ENCODE assay signal across 22 mouse cellular contexts in the genomic region with DNA sequence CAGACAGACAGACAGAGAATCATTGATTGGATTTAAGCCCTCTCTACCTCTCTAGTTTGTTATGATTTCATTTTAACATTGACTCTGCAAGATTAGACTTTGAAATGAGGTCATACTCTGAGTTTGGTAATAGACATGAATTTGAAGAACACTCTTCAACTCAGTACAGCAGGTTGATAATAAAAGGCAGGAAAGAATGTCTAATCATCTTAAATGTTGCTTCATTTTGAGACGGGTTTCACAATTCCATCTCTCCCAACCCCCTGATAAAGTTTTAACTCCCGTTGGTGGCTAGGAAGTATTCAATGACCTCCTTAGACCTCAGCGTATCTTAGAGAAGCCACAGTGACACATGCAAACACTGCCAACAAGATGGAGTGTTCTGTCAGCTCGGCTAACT. TPM values are rescaled to one million over a fixed set of nuclear protein-coding genes. Genes with fewer than 3 reads are reported as not detected.
DNase-seq lines count a peak whose midpoint lies in the region; ATAC-seq and TF ChIP-seq lines count a peak whose summit lies in the region.
"Had no signal": no experiment of that assay in that cellular context is flagged by ENCODE, and none has a peak within 500 bp of the region (broad histone marks: within the 10 kb centered on the region; RNA-seq: fewer than 3 reads in every experiment).

No protein-coding gene starts in this region.

- no peaks in the 10 kb centered on the region for H3K27me3 ChIP-seq in liver, adult 2 months (ENCODE audit: control insufficient read depth, insufficient read depth, low read length)
- H3K27me3 ChIP-seq in liver, embryonic 11.5 days (replicated peaks; ENCODE audit: control insufficient read depth, insufficient read depth, low read length) = no peaks in the 10 kb centered on the region
- no peaks in the 10 kb centered on the region for H3K27me3 ChIP-seq in midbrain, embryonic 11.5 days (ENCODE audit: control insufficient read depth, insufficient read depth, low read length)
- no peaks in the 10 kb centered on the region for H3K27me3 ChIP-seq in hindbrain, embryonic 14.5 days (ENCODE audit: control insufficient read depth, insufficient read depth, low read length)
- H3K27me3 ChIP-seq: embryonic facial prominence, embryonic 13.5 days; forebrain, embryonic 13.5 days; hindbrain, embryonic 12.5 days had no signal

- no peaks in the 10 kb centered on the region for H3K9me3 ChIP-seq in liver, embryonic 11.5 days (ENCODE audit: control insufficient read depth, low read length)
- H3K9me3 ChIP-seq in midbrain, embryonic 11.5 days (ENCODE audit: control insufficient read depth, low read length) = no peaks in the 10 kb centered on the region
- H3K9me3 ChIP-seq in hindbrain, embryonic 14.5 days (ENCODE audit: control insufficient read depth, low read length) = no peaks in the 10 kb centered on the region
- H3K9me3 ChIP-seq: embryonic facial prominence, embryonic 13.5 days; forebrain, embryonic 10.5 days; forebrain, embryonic 13.5 days; hindbrain, embryonic 12.5 days had no signal

- DNase-seq in liver, adult 2 months (ENCODE audit: extremely low read depth, low read depth, low spot score) = peak; percentile 45
- DNase-seq in liver, embryonic 11.5 days (ENCODE audit: low spot score) = no peak
- DNase-seq in 416B (ENCODE audit: low read depth) = peak; percentile 81
- DNase-seq in midbrain, embryonic 11.5 days (ENCODE audit: low spot score, missing footprints) = no peak
- no peak for DNase-seq in hindbrain, embryonic 14.5 days (ENCODE audit: low spot score)
- DNase-seq: adrenal gland, adult 8-10 months; adrenal gland, postnatal 25 days; cerebellum, adult 11-12 months; cerebellum, adult 9-10 months; cerebellum, postnatal 14 days; gastrocnemius, postnatal 10 days; gastrocnemius, postnatal 36 days; heart, adult 11 months had no signal

- no peaks in the 10 kb centered on the region; the same call in 1 of the 2 replicates for H3K4me1 ChIP-seq in liver, adult 2 months (ENCODE audit: control insufficient read depth, insufficient read depth, low read length)
- H3K4me1 ChIP-seq in liver, embryonic 11.5 days (replicated peaks; ENCODE audit: control insufficient read depth, insufficient read depth, low read length) = no peaks in the 10 kb centered on the region
- no peaks in the 10 kb centered on the region for H3K4me1 ChIP-seq in midbrain, embryonic 11.5 days (ENCODE audit: control insufficient read depth, insufficient read depth, low read length)
- no peaks in the 10 kb centered on the region for H3K4me1 ChIP-seq in hindbrain, embryonic 14.5 days (replicated peaks; ENCODE audit: control insufficient read depth, insufficient read depth, low read length)
- H3K4me1 ChIP-seq: hindbrain, embryonic 12.5 days had no signal

- WGBS in liver, adult 2 months = 57% methylated on average over 4 of the region's 4 CpGs
- 55% methylated on average over 4 of the region's 4 CpGs for WGBS in liver, embryonic 11.5 days
- WGBS in midbrain, embryonic 11.5 days = 88% methylated on average over 4 of the region's 4 CpGs
- WGBS in hindbrain, embryonic 14.5 days = 86% methylated on average over 4 of the region's 4 CpGs

- ATAC-seq in liver, embryonic 11.5 days (replicated peaks; ENCODE audit: low FRiP score) = no peak
- 0 out of 2 replicates have a peak, but pooled peaks have one; percentile 18 for ATAC-seq in common myeloid progenitor, adult 5-6 weeks (replicated peaks; ENCODE audit: low read depth, poor library complexity, severe bottlenecking)
- ATAC-seq in midbrain, embryonic 11.5 days (ENCODE audit: low FRiP score) = no peak
- ATAC-seq in hindbrain, embryonic 14.5 days (ENCODE audit: low FRiP score) = no peak
- ATAC-seq: activated CD4-positive, CD25-positive, alpha-beta regulatory T cell, adult 4 months; forebrain, embryonic 13.5 days; forebrain, embryonic 16.5 days; hindbrain, embryonic 16.5 days had no signal

- no peaks in the 10 kb centered on the region for H3K36me3 ChIP-seq in liver, adult 2 months (ENCODE audit: control insufficient read depth, insufficient read depth, low read length)
- no peaks in the 10 kb centered on the region for H3K36me3 ChIP-seq in liver, embryonic 11.5 days (ENCODE audit: control insufficient read depth, insufficient read depth, low read length)
- no peaks in the 10 kb centered on the region for H3K36me3 ChIP-seq in midbrain, embryonic 11.5 days (ENCODE audit: control insufficient read depth, insufficient read depth, low read length)
- no peaks in the 10 kb centered on the region for H3K36me3 ChIP-seq in hindbrain, embryonic 14.5 days (replicated peaks; ENCODE audit: control insufficient read depth, insufficient read depth)
- H3K36me3 ChIP-seq: embryonic facial prominence, embryonic 13.5 days; forebrain, embryonic 10.5 days; hindbrain, embryonic 12.5 days had no signal

- H3K4me2 ChIP-seq in liver, embryonic 11.5 days = no peak overlapping the region
- H3K4me2 ChIP-seq in midbrain, embryonic 11.5 days = no peak overlapping the region
- no peak overlapping the region for H3K4me2 ChIP-seq in hindbrain, embryonic 14.5 days (replicated peaks)
- H3K4me2 ChIP-seq: embryonic facial prominence, embryonic 13.5 days; forebrain, embryonic 13.5 days; heart, embryonic 11.5 days; hindbrain, embryonic 12.5 days had no signal

- no peaks in the 10 kb centered on the region for H3K79me2 ChIP-seq in liver, adult 2 months (ENCODE audit: control insufficient read depth, insufficient read depth, low read length)

- H3K4me3 ChIP-seq in liver, adult 2 months (ENCODE audit: insufficient read depth, low read depth, low read length) = no peak overlapping the region
- H3K4me3 ChIP-seq in liver, embryonic 11.5 days (ENCODE audit: low read depth, low read length) = no peak overlapping the region
- H3K4me3 ChIP-seq in midbrain, embryonic 11.5 days (ENCODE audit: low read depth, low read length) = no peak overlapping the region
- H3K4me3 ChIP-seq in hindbrain, embryonic 14.5 days (replicated peaks; ENCODE audit: low read length) = no peak overlapping the region
- H3K4me3 ChIP-seq: embryonic facial prominence, embryonic 13.5 days; forebrain, embryonic 10.5 days; forebrain, embryonic 13.5 days; hindbrain, embryonic 12.5 days had no signal

- H3K9ac ChIP-seq in liver, adult 2 months (ENCODE audit: low read depth, low read length) = no peak overlapping the region
- no peak overlapping the region for H3K9ac ChIP-seq in liver, embryonic 11.5 days (ENCODE audit: low read depth, low read length)
- no peak overlapping the region for H3K9ac ChIP-seq in midbrain, embryonic 11.5 days (ENCODE audit: low read length)
- no peak overlapping the region for H3K9ac ChIP-seq in hindbrain, embryonic 14.5 days
- H3K9ac ChIP-seq: embryonic facial prominence, embryonic 13.5 days; forebrain, embryonic 13.5 days; hindbrain, embryonic 12.5 days had no signal

- no peak overlapping the region for H3K27ac ChIP-seq in liver, adult 2 months (replicated peaks; ENCODE audit: insufficient read depth, low read depth, low read length)
- H3K27ac ChIP-seq in liver, embryonic 11.5 days (ENCODE audit: low read depth, low read length) = no peak overlapping the region
- H3K27ac ChIP-seq in midbrain, embryonic 11.5 days (ENCODE audit: low read depth, low read length) = no peak overlapping the region
- H3K27ac ChIP-seq in hindbrain, embryonic 14.5 days = no peak overlapping the region
- H3K27ac ChIP-seq: embryonic facial prominence, embryonic 13.5 days; forebrain, embryonic 10.5 days; forebrain, embryonic 13.5 days; hindbrain, embryonic 12.5 days had no signal

- no peak for TF ChIP-seq CTCF in liver, adult 2 months (IDR thresholded peaks at IDR 0.05; ENCODE audit: low read depth, low read length)

- no peak for TF ChIP-seq POLR2A in liver, adult 2 months (IDR thresholded peaks at IDR 0.05; ENCODE audit: extremely low read depth, insufficient read depth, low read length)

RNA-seq across cellular contexts. Expression of a gene that starts 51.9 kb away (rescaled TPM):
- 5.3 and 7.7 TPM in 2 replicates for total RNA-seq in liver, adult 2 months (2014; rRNA removed)
- 10.3 and 11.9 TPM in 2 replicates for polyA plus RNA-seq in liver, adult 2 months (2012; rRNA removed)
- polyA plus RNA-seq in liver, embryonic 11.5 days (2014; fragmentation: Nextera tagmentation; extraction: Ambion mirVana) = 181 and 183 TPM in 2 replicates
- total RNA-seq in common myeloid progenitor, adult 5-6 weeks (2017) = 551 and 575 TPM in 2 replicates
- 26.3 and 26.4 TPM in 2 replicates for polyA plus RNA-seq in midbrain, embryonic 11.5 days (2014; fragmentation: Nextera tagmentation; extraction: Ambion mirVana)
- 14.7 and 17.9 TPM in 2 replicates for polyA plus RNA-seq in hindbrain, embryonic 14.5 days (2014; fragmentation: Nextera tagmentation; extraction: Ambion mirVana)

Comparison
In these comparisons a context has a peak if more than half of its experiments do, and no peak if none do; other contexts are left out.
1. DNase-seq: peak in liver, adult 2 months (single experiment) and 416B (single experiment); none in liver, embryonic 11.5 days (single experiment), midbrain, embryonic 11.5 days (single experiment) and hindbrain, embryonic 14.5 days (single experiment).